Mouse (Mus musculus): ENCODE measurements around the gene Efs. TPM values are rescaled to one million over a fixed set of nuclear protein-coding genes. Genes with fewer than 3 reads are reported as not detected.
"Not testable (repeated sequence)": the region's sequence is repeated elsewhere in the genome, so short reads cannot be mapped to it uniquely, and the experiment has no call there.

The Efs gene
- 1 to 10 TPM; 2.8 to 3.0 TPM for total RNA-seq (2021)

GRCm38 (mm10) chr14:54925349-54926342 is at the start of gene Efs:
Efs (minus strand) TSS chr14:54926126.
- DNase-seq (ENCODE audit: low spot score): peak; percentile 61
- intact Hi-C loops (cut with DNase I): no loop called here

- DNase-seq (ENCODE audit: low spot score): no peak
- intact Hi-C loops (cut with DNase I): no loop called here
Measured at GRCm38 (mm10) chr14:54974068-54974791, 48.3 kb upstream of the Efs start.

DNA sequence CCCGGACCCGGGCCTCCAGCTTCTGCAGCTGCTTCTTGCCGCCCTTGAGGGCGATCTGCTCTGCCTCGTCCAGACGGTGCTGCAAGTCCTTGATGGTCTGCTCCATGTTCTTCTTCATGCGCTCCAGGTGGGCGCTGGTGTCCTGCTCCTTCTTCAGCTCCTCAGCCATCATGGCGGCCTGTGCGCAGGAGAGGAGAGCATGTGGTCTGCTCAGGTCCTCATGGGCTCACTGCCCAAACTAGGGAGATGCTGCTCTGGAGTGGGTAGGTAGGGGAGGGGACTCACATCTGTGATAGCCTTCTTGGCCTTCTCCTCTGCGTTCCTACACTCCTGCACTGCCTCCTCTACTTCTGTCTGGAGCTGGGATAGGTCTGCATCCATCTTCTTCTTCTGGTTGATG is 46.9 kb upstream of the Efs start:
- DNase-seq (ENCODE audit: low spot score): not testable (repeated sequence)
- intact Hi-C loops (cut with DNase I): loop anchor here (1.0 kb wide), 1 partner anchor 28 kb away; no protein-coding TSS in a partner anchor

GRCm38 (mm10) chr14:54968344-54968743 is 42.4 kb upstream of the Efs start:
- intact Hi-C loops (cut with DNase I): no loop called here
- DNase-seq (ENCODE audit: low spot score): peak; percentile 50

- DNase-seq (ENCODE audit: low spot score): no peak
- intact Hi-C loops (cut with DNase I): no loop called here
Measured at GRCm38 (mm10) chr14:54967874-54968273, 41.9 kb upstream of the Efs start.

DNA sequence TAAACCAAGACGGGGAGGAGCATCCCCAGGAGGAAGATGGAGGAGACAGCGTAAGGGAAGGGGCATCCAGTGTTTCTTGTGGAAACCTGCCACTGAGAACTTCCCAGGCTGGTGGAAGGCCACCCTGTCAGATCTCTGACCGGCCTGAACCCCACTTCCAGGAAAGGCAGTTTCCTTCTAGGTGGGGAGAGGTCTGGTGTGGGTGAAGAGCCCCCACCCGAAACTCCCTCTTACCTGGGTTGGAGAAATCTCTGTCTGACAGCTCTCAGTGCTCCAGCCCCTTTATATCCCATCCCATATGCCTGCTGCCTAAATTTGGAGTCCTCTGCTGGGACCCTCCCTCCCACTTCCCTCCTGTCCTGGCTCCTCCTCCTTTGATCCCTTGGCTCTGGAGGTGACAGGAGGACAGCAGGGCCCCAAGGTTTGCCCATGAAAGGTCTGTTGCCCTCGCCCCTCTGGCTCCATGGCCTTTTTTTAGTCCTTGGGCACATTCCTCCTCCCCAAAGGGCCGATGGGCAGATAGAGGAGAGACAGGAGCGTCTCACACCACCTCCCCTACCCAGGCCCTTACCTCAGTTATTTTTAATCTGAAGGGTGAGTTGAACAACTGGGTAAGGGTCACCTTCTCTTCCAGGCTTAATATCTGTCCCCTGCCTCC is 40.5 kb upstream of the Efs start, which contains the start of gene Myh6:
Gene Myh6, minus strand, starts transcription at position 608 of the 658 bp plus-strand sequence.
- intact Hi-C loops (cut with DNase I): no loop called here
- peak; percentile 51 for DNase-seq (ENCODE audit: low spot score)

- DNase-seq (ENCODE audit: low spot score): no peak
- intact Hi-C loops (cut with DNase I): no loop called here
Measured at GRCm38 (mm10) chr14:54965631-54966030, 39.7 kb upstream of the Efs start.

DNA sequence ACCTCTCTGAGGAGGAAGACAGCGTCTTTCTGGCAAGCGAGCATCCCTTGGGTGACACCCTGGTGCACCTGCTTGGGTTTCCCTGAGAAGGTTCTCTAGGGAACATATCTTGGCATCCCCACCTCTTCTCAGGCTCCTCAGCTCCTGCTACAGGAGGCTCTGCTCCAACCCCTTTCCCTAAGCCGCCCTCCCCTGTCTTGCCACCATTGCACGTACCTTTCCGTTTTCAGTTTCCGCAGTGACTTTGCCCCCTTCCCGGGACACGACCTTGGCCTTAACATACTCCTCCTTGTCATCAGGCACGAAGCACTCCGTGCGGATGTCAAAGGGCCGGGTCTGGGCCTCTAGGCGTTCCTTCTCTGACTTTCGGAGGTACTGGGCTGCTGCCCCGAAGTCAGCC is 39.1 kb upstream of the Efs start:
- no peak for DNase-seq (ENCODE audit: low spot score)
- intact Hi-C loops (cut with DNase I): no loop called here

DNA sequence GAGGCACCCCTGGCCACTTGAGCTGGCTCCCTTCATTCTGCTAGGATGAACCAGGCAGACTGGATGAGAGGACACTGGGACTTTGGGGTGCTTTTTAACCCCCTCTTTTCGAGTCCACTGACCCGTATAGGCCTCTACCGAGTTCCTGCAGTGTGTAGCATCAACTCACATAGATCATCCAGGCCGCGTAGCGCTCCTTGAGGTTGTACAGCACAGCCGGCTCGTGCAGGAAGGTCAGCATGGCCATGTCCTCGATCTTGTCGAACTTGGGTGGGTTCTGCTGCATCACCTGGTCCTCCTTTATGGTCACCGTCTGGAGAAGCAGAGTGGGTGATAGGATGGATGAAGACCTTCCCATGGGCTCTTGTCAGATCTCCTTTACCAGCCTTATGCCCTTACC is 37.8 kb upstream of the Efs start:
- intact Hi-C loops (cut with DNase I): no loop called here

DNA sequence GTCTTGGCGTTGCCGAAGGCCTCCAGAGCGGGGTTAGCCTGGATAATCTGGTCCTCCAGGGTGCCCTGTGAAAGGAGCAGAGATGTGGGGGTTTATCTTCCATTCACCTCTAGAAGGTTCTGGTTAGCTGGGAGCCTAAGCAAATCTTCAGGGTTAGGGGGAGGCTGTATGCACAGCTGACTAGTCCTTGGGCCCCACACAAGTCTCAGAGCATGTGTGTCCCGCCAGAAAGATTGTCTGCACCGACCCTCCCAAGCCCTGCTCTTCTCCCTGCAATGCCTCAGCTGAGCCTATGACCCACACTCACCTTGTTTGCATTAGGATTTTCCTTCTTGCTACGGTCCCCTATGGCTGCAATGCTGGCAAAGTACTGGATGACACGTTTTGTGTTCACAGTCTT is 36.8 kb upstream of the Efs start:
- DNase-seq (ENCODE audit: low spot score): no peak
- intact Hi-C loops (cut with DNase I): no loop called here

More for the DNA sequence above, 37.8 kb upstream of the Efs start:
- no peak for DNase-seq (ENCODE audit: low spot score)

- intact Hi-C loops (cut with DNase I): no loop called here
- no peak for DNase-seq (ENCODE audit: low spot score)
Measured at GRCm38 (mm10) chr14:54961487-54961886, 35.6 kb upstream of the Efs start.

GRCm38 (mm10) chr14:54960769-54961168 is 34.8 kb upstream of the Efs start:
- intact Hi-C loops (cut with DNase I): no loop called here
- DNase-seq (ENCODE audit: low spot score): no peak

- intact Hi-C loops (cut with DNase I); DNase-seq (ENCODE audit: low spot score): not testable (repeated sequence)
Measured at GRCm38 (mm10) chr14:54959853-54960613, 34.1 kb upstream of the Efs start.

GRCm38 (mm10) chr14:54959197-54959596 is 33.3 kb upstream of the Efs start:
- DNase-seq (ENCODE audit: low spot score): no peak
- intact Hi-C loops (cut with DNase I): no loop called here

- DNase-seq (ENCODE audit: low spot score): no peak
- intact Hi-C loops (cut with DNase I): no loop called here
Measured at GRCm38 (mm10) chr14:54958503-54958902, 32.6 kb upstream of the Efs start.

GRCm38 (mm10) chr14:54956533-54956932 is 30.6 kb upstream of the Efs start:
- no peak for DNase-seq (ENCODE audit: low spot score)
- intact Hi-C loops (cut with DNase I): no loop called here

- intact Hi-C loops (cut with DNase I): no loop called here
Measured at GRCm38 (mm10) chr14:54955481-54955880, 29.6 kb upstream of the Efs start.

GRCm38 (mm10) chr14:54954474-54954873 is 28.5 kb upstream of the Efs start:
- intact Hi-C loops (cut with DNase I): no loop called here

More at GRCm38 (mm10) chr14:54955481-54955880, 29.6 kb upstream of the Efs start:
- no peak for DNase-seq (ENCODE audit: low spot score)

DNA sequence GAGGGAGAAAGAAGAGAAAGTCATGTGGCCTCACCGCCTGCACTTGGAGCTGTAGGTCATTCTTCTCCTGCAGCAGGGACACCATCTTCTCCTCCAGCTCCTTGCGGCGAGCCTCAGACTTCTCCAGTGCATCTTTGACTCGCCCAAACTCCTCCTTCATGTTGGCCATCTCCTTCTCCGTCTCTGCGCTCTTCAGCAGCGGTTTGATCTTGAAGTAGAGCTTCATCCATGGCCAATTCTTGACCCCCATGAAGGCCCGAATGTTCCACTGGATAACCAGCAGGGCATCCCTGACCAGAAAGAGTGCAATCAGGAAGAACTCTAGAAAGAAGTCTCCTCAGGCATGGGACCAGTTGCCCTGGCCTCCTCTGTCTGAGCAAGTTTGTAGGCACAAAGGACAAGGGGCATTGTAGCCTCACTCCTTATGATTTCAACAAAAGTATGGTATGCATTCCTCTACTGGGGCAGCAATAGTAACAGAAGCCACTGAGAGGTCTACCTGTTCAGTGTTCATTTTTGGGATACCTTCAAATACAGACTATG is 27.8 kb upstream of the Efs start:
- DNase-seq (ENCODE audit: low spot score): no peak
- intact Hi-C loops (cut with DNase I): no loop called here

More at GRCm38 (mm10) chr14:54954474-54954873, 28.5 kb upstream of the Efs start:
- no peak for DNase-seq (ENCODE audit: low spot score)

Data from heart, postnatal 25 days (tissue).